Mouse (Mus musculus) neutrophil, adult 65 days (primary cell): ENCODE results near the gene Csrnp3. TPM values are rescaled to one million over a fixed set of nuclear protein-coding genes. Genes with fewer than 3 reads are reported as not detected.

Source experiments
- total RNA-seq: library from RNA; stranded (reverse); gene quantifications from 2 replicates; pipeline ENCODE4 v1.2.4, GENCODE M21; 2023

The Csrnp3 gene
- total RNA-seq: 0.19 TPM in 1 of 2 replicates, not detected in the other

DNA sequence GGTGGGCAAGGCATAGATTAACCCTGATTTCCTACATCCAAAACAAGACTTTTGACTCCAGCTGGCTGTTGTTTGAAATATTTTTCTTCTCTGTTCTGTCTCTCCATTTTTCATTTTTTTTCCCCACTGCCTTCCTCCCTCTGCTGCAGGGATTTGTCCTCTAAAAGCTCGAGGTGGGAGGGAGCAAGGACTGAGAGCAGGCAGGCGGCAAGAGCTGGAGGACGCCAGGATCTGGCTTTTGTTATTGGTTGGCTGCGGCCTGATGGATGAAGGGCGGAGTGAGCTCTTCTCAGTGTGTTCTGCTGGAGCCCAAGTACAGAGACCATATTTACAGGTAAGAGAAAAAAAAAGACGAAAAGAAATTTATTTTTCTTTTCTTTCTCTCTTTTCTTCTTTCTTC lies at the start of gene Csrnp3:
Csrnp3 (plus strand) TSS at position 217 of the 400 bp plus-strand sequence.

Other genes with a start within 250 kb of the Csrnp3 start
- not detected in 2 replicates for gene Scn2a, start 225.0 kb upstream of the Csrnp3 start, total RNA-seq